Mouse (Mus musculus) layer of hippocampus, postnatal 14 days (tissue): ENCODE measurements at regions not wholly inside any gene's neighbourhood (a gene's known extent, or its start where the extent isn't known, plus 50 kb on each side); places are given as distances from the start of the nearest gene placed in this dataset.
A peak's percentile ranks its signal among the peaks of the same experiment; 100 is the strongest.
"Not testable (repeated sequence)": the region's sequence is repeated elsewhere in the genome, so short reads cannot be mapped to it uniquely, and the experiment has no call there.

Experiments
- DNase-seq, 2 experiments: peaks; one replicate each; pipeline ENCODE4 v3.0.0; 2021 to 2022; ENCODE audit warnings: low spot score in 2 of 2, mixed read lengths in 1 of 2

GRCm38 (mm10) chr4:9724801-9725200, 1149.5 kb upstream of the 2610301B20Rik start:
- DNase-seq: not testable (repeated sequence)

GRCm38 (mm10) chr4:9737691-9738090, 1136.6 kb upstream of the 2610301B20Rik start:
- no peak for DNase-seq

GRCm38 (mm10) chr4:9747411-9747938, 1126.8 kb upstream of the 2610301B20Rik start:
- no peak for DNase-seq

GRCm38 (mm10) chr4:9748110-9748509, 1126.2 kb upstream of the 2610301B20Rik start:
- no peak for DNase-seq

GRCm38 (mm10) chr4:9749877-9750276, 1124.4 kb upstream of the 2610301B20Rik start:
- DNase-seq: no peak

- DNase-seq: no peak
These were observed 1123.9 kb upstream of the 2610301B20Rik start for GRCm38 (mm10) chr4:9750404-9750803.

- no peak for DNase-seq
These were observed 1111.0 kb upstream of the 2610301B20Rik start for GRCm38 (mm10) chr4:9763321-9763720.

GRCm38 (mm10) chr4:9769633-9770205, 1104.6 kb upstream of the 2610301B20Rik start:
- no peak for DNase-seq

- peak; percentile 18 to 21 for DNase-seq
These were observed 1103.8 kb upstream of the 2610301B20Rik start for GRCm38 (mm10) chr4:9770372-9771102.

- peak in 1 of 2 experiments; percentile 65 for DNase-seq
These were observed 1103.2 kb upstream of the 2610301B20Rik start for GRCm38 (mm10) chr4:9771103-9771474.

- no peak for DNase-seq
These were observed 1095.9 kb upstream of the 2610301B20Rik start for GRCm38 (mm10) chr4:9778391-9778790.

- DNase-seq: no peak
These were observed 1094.7 kb upstream of the 2610301B20Rik start for GRCm38 (mm10) chr4:9779594-9779993.

- DNase-seq: peak; percentile 51 to 66
These were observed 1094.1 kb upstream of the 2610301B20Rik start for GRCm38 (mm10) chr4:9780179-9780578.

GRCm38 (mm10) chr4:9781318-9781717, 1093.0 kb upstream of the 2610301B20Rik start:
- no peak for DNase-seq

- no peak for DNase-seq
These were observed 1086.4 kb upstream of the 2610301B20Rik start for GRCm38 (mm10) chr4:9787795-9788365.

GRCm38 (mm10) chr4:9790478-9790877, 1083.8 kb upstream of the 2610301B20Rik start:
- no peak for DNase-seq
